Mouse (Mus musculus) hindbrain, embryonic 10.5 days (tissue): ENCODE measurements around the gene Prex1. TPM values are rescaled to one million over a fixed set of nuclear protein-coding genes. Genes with fewer than 3 reads are reported as not detected.
A peak's percentile ranks its signal among the peaks of the same experiment; 100 is the strongest.
"Not testable (repeated sequence)": the region's sequence is repeated elsewhere in the genome, so short reads cannot be mapped to it uniquely, and the experiment has no call there.

Source experiments
- DNase-seq: peaks from one replicate; pipeline ENCODE4 v3.0.0-alpha.2; 2017; ENCODE audit warnings: low spot score
- H3K27ac ChIP-seq: fragments of 300-500 bp; sonication (generic); 2 replicates; pipeline ENCODE4 v1.5.1; 2016; ENCODE audit warnings: mild to moderate bottlenecking, moderate library complexity
- H3K27me3 ChIP-seq: fragments of 300-500 bp; sonication (generic); 2 replicates; pipeline ENCODE4 v1.6.1; 2016; ENCODE audit warnings: mild to moderate bottlenecking; ENCODE audit not compliant: poor library complexity, insufficient read depth, severe bottlenecking
- H3K36me3 ChIP-seq: fragments of 300-500 bp; sonication (generic); 2 replicates; pipeline ENCODE4 v1.6.1; 2016; ENCODE audit warnings: mild to moderate bottlenecking, moderate library complexity
- H3K4me1 ChIP-seq: fragments of 300-500 bp; sonication (generic); replicated peaks from 2 replicates; pipeline ENCODE4 v1.6.1; 2016; ENCODE audit warnings: mild to moderate bottlenecking
- H3K4me3 ChIP-seq: fragments of 300-500 bp; sonication (generic); 2 replicates; pipeline ENCODE4 v1.5.1; 2016; ENCODE audit warnings: mild to moderate bottlenecking, moderate library complexity
- H3K9me3 ChIP-seq: fragments of 300-500 bp; sonication (generic); 2 replicates; pipeline ENCODE4 v1.6.1; 2016; ENCODE audit warnings: mild to moderate bottlenecking, moderate library complexity
- WGBS: fragments of 180-500 bp; shearing (Covaris S2); methylation state at CpG from one replicate; pipeline ENCODE4 v1.1.7; 2016; 5-methylcytosine and 5-hydroxymethylcytosine counted together
- polyA plus RNA-seq: library from polyadenylated mRNA; unstranded; fragments of >200 nt; fragmentation: Nextera tagmentation; extraction: Ambion mirVana; gene quantifications from 2 replicates; pipeline ENCODE4 v1.2.1, GENCODE M21; 2016

Gene Prex1
- polyA plus RNA-seq, 1 experiment from 2014 or later: 36.8 TPM

DNA sequence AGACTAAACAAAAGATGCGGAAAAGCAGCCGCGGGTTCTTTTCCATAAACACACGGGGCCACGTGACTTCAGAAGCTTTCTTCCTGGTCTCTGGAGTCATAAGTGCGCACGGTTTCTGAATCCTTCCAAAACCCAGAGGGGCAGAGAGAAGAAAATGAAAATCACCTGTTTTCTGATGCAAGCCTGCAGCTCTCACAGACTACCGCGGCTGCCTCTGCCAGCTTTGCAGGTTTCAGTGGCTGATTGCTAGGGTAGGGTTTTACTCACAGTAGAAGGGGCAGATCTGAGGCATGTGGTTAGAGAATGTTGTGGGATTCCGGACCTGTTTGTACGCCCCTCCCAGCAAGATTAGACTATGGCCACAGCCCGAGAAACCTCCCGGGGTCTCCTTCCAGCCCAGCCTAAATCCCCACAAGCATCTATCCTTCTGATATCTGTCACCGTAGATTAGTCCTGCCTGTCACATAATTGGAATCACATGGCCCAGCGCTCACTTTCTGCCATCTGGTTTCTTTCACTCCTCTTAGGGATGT, 21.9 kb upstream of the Prex1 start:
- peak; percentile 58 for DNase-seq
- 44% methylated on average over 15 of the region's 15 CpGs for WGBS
- Histone ChIP-seq H3K27ac (peak overlapping the region; percentile 50; the same call in 1 of the 2 replicates), H3K4me3 (no peak overlapping the region), H3K9me3 (no peaks in the 10 kb centered on the region), H3K27me3 (no peaks in the 10 kb centered on the region), H3K36me3 (no peaks in the 10 kb centered on the region), H3K4me1 (peaks cover 19% of the 10 kb centered on the region)

DNA sequence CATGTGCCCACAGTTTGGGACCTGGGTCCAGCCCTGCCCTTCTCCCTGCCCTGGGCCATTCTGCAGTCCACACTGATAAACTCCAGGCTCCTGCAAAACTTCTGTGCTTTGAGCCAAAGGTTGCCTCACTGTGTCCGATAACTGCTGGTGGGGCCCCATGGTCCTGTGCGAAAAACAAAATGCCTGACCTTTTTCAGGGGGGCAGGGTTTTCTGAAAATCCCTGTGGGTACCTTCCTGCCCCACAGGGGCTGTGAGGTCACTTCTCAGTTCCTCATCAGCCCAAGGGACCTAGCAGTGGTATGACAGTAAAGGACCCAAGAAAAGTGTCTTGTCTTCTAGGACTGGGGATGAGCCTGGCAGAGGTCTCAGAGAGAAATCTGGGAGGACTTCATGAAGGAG, 19.2 kb upstream of the Prex1 start:
- 93% methylated on average over 2 of the region's 2 CpGs for WGBS

DNA sequence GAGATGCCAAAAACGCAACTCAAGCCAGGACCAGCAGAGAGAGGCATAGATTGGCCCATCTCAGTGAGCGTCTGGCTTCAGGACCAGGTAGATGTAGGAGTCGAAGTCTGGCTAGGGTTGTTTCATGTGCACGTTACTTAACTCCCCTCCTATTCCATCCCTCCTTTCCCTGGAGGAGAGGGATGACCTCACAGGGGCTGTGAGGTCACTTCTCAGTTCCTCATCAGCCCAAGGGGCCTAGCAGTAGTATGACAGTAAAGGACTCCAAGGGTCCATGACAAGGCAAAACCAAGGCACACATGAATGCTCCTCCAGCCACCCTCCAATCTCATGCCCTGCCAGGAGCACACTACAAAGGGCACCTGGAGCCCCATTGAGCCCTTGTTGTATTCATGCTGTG, 18.5 kb upstream of the Prex1 start:
- H3K4me3 ChIP-seq: no peak overlapping the region
- no peaks in the 10 kb centered on the region for H3K27me3 ChIP-seq
- H3K27ac ChIP-seq: peak overlapping the region; percentile 31; the same call in 1 of the 2 replicates
- 93% methylated on average over 4 of the region's 4 CpGs for WGBS
- DNase-seq: no peak
- H3K36me3 ChIP-seq: no peaks in the 10 kb centered on the region
- H3K4me1 ChIP-seq: peaks cover 46% of the 10 kb centered on the region
- no peaks in the 10 kb centered on the region for H3K9me3 ChIP-seq

More for the DNA sequence above, 19.2 kb upstream of the Prex1 start:
- DNase-seq: no peak
- H3K4me1 ChIP-seq: peaks cover 40% of the 10 kb centered on the region
- no peaks in the 10 kb centered on the region for H3K36me3 ChIP-seq
- no peaks in the 10 kb centered on the region for H3K27me3 ChIP-seq
- no peaks in the 10 kb centered on the region for H3K9me3 ChIP-seq
- peak overlapping the region; percentile 31; the same call in 1 of the 2 replicates for H3K27ac ChIP-seq
- no peak overlapping the region for H3K4me3 ChIP-seq

GRCm38 (mm10) chr2:166731102-166731883, 17.7 kb upstream of the Prex1 start:
- Histone ChIP-seq H3K4me1 (peaks cover 52% of the 10 kb centered on the region), H3K27ac (peak overlapping the region; percentile 88)
- H3K27me3 ChIP-seq, H3K4me3 ChIP-seq, H3K36me3 ChIP-seq, H3K9me3 ChIP-seq, DNase-seq: not testable (repeated sequence)
- 93% methylated on average over 1 of the region's 1 CpGs for WGBS

DNA sequence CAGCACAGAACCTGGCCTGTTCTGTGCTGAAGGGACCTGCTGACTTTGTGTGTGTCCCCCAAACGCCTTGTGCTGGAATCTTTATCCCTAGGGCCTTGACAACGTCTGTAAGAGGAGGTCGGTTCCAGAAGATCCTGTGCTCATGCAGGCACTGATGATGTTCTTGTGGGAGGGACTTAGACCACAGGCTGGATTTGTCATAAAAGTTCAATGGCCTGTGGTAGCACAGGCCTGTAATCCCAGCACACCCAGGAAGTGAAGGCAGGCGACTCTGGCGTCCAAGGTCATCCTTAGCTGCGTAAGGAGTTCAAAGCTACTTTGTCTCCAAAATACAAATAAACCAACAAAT, 16.9 kb upstream of the Prex1 start:
- WGBS: 57% methylated on average over 6 of the region's 6 CpGs
- no peaks in the 10 kb centered on the region for H3K36me3 ChIP-seq
- peak overlapping the region; percentile 22 for H3K4me3 ChIP-seq
- no peaks in the 10 kb centered on the region for H3K9me3 ChIP-seq
- no peak for DNase-seq
- H3K27me3 ChIP-seq: no peaks in the 10 kb centered on the region
- peak overlapping the region; percentile 88 for H3K27ac ChIP-seq
- peaks cover 49% of the 10 kb centered on the region for H3K4me1 ChIP-seq

DNA sequence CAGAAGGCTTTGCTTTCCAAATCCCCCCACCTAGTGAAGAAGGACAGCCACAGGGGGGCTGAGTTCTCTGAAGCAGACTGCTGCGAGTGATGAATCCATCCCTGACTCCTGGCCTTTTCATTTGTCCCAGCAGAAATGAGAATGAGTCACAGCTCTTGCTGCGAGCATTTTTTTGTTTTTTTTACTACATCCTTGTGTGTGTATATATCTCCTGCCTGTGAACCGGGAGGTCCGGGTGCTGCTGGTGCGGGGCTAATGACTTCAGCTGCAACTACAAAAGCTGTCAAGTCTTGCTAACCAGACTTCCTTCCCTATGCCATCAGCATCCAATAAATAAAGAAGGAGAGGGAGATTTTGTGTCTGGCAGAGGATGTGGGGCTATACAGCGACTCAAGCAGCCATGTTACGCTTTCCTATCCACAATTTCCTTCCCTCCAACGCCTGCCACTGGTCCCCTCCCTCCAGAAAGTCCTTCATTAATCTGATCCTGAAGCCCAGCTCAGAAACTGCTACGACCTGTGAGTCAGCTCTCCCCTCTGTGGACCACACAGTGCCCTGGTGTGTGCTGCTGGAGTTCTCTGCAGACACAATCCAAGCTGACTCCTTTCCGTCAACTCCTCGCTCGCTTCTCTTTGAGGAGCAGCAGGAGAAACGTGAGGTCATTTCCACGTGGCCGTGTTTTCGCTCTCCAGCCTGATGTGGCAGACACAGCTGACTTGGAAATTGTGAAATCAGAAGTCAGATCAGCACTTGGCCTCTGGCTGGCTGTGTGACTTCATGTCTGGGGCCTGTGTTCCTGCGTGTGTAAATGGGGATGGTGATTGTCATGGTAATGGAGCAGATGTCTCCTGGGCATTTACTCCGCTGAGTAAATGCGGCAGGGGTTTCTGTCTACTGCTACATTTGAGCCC, 16.3 kb upstream of the Prex1 start:
- Histone ChIP-seq H3K27ac (peak overlapping the region; percentile 88), H3K9me3 (no peaks in the 10 kb centered on the region), H3K27me3 (no peaks in the 10 kb centered on the region), H3K4me1 (peaks cover 47% of the 10 kb centered on the region), H3K4me3 (peak overlapping the region; percentile 22), H3K36me3 (no peaks in the 10 kb centered on the region)
- DNase-seq: peak; percentile 56
- WGBS: 27% methylated on average over 19 of the region's 19 CpGs

DNA sequence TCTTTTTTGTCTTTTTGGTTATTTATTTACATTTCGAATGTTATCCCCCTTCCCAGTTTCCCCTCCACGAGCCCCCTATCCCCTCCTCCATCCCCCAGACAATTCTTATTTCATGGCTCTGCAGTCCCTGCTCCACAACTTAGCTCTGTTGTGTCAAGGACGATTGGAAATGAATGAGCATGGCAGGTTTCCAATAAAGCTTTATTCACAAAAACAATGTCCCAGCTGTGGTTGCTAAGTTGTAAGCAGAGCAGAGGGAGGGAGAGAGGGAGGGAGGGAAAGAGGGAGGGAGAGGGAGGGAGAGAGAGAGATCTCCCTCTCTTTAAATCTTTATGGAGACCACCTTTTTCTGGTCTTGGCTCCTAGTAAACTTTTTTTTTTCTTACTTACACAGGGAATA, 15.4 kb upstream of the Prex1 start:
- WGBS: 50% methylated on average over 3 of the region's 3 CpGs
- Histone ChIP-seq H3K36me3 (no peaks in the 10 kb centered on the region), H3K27ac (peak overlapping the region; percentile 88), H3K27me3 (no peaks in the 10 kb centered on the region), H3K4me3 (no peak overlapping the region), H3K4me1 (peaks cover 47% of the 10 kb centered on the region), H3K9me3 (no peaks in the 10 kb centered on the region)
- DNase-seq: no peak

DNA sequence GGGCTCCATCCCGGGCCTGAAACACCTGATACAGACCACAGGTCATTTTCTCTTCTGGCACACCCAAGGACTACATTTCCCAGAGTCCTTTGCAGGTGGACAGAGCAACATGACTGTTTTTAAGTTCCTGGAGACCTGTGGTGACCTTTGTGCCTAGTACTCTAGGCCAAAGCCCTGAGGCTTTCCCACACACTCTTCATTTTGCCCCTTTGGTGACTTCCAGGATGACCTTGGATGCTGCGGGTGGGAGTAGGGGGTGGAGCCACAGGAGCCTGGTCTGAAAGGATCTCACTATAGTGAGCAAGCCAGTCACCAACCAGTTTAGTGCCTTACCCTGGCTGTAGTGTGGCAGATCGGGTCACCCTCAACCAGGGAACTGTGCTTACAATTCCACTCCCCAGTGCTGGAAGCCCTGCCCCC, 14.6 kb upstream of the Prex1 start:
- WGBS: 49% methylated on average over 3 of the region's 3 CpGs
- Histone ChIP-seq H3K9me3 (no peaks in the 10 kb centered on the region), H3K27me3 (no peaks in the 10 kb centered on the region), H3K36me3 (no peaks in the 10 kb centered on the region), H3K4me1 (peaks cover 47% of the 10 kb centered on the region), H3K27ac (peak overlapping the region; percentile 81), H3K4me3 (no peak overlapping the region)
- no peak for DNase-seq

- H3K9me3 ChIP-seq: no peaks in the 10 kb centered on the region
- WGBS: 82% methylated on average over 10 of the region's 10 CpGs
- no peaks in the 10 kb centered on the region for H3K36me3 ChIP-seq
- peaks cover 47% of the 10 kb centered on the region for H3K4me1 ChIP-seq
- no peak overlapping the region for H3K4me3 ChIP-seq
- peak overlapping the region; percentile 81 for H3K27ac ChIP-seq
- H3K27me3 ChIP-seq: no peaks in the 10 kb centered on the region
- DNase-seq: no peak
These were observed 14.2 kb upstream of the Prex1 start for GRCm38 (mm10) chr2:166727790-166728189.

- Histone ChIP-seq H3K4me3 (no peak overlapping the region), H3K36me3 (no peaks in the 10 kb centered on the region), H3K27ac (no peak overlapping the region), H3K4me1 (peaks cover 47% of the 10 kb centered on the region), H3K9me3 (no peaks in the 10 kb centered on the region), H3K27me3 (no peaks in the 10 kb centered on the region)
- WGBS: 56% methylated on average over 6 of the region's 6 CpGs
- no peak for DNase-seq
These were observed 13.3 kb upstream of the Prex1 start for GRCm38 (mm10) chr2:166726891-166727290.

GRCm38 (mm10) chr2:166720416-166720815, 6.8 kb upstream of the Prex1 start:
- Histone ChIP-seq H3K27me3 (no peaks in the 10 kb centered on the region), H3K36me3 (no peaks in the 10 kb centered on the region), H3K4me3 (no peak overlapping the region), H3K9me3 (no peaks in the 10 kb centered on the region), H3K4me1 (peaks cover 27% of the 10 kb centered on the region), H3K27ac (no peak overlapping the region)
- WGBS: 77% methylated on average over 3 of the region's 3 CpGs
- DNase-seq: no peak

- Histone ChIP-seq H3K27ac (no peak overlapping the region), H3K9me3 (no peaks in the 10 kb centered on the region), H3K4me3 (no peak overlapping the region), H3K4me1 (peaks cover 32% of the 10 kb centered on the region), H3K36me3 (no peaks in the 10 kb centered on the region), H3K27me3 (peaks cover 5% of the 10 kb centered on the region; the same call in 1 of the 2 replicates)
- DNase-seq: no peak
- 67% methylated on average over 2 of the region's 2 CpGs for WGBS
These were observed 6.3 kb upstream of the Prex1 start for GRCm38 (mm10) chr2:166719930-166720305.
